Mouse (Mus musculus) hindbrain, postnatal 0 days (tissue): Measurements from ENCODE around the gene Tmf1. TPM values are rescaled to one million over a fixed set of nuclear protein-coding genes. Genes with fewer than 3 reads are reported as not detected.

Source experiments
- ATAC-seq: fragments of 200-750 bp; cut with Nextera tagmentation; 2 replicates; pipeline ENCODE4 v1.8.0; 2017; ENCODE audit warnings: mild to moderate bottlenecking, moderate TSS enrichment, moderate library complexity
- DNase-seq: peaks from one replicate; pipeline ENCODE4 v3.0.0-alpha.2; 2015; ENCODE audit warnings: low spot score
- H3K27ac ChIP-seq: fragments of 300-500 bp; sonication (generic); 2 replicates; pipeline ENCODE4 v1.5.1; 2014; ENCODE audit warnings: mild to moderate bottlenecking
- H3K27me3 ChIP-seq: fragments of 300-500 bp; sonication (generic); 2 replicates; pipeline ENCODE4 v1.6.1; 2014; ENCODE audit warnings: low read length, mixed read lengths; ENCODE audit not compliant: insufficient read depth
- H3K36me3 ChIP-seq: fragments of 300-500 bp; sonication (generic); 2 replicates; pipeline ENCODE4 v1.6.1; 2014; ENCODE audit warnings: low read length, mixed read lengths; ENCODE audit not compliant: insufficient read depth
- H3K4me1 ChIP-seq: fragments of 300-500 bp; sonication (generic); 2 replicates; pipeline ENCODE4 v1.6.1; 2014; ENCODE audit warnings: antibody characterized with exemption, low read length, mixed read lengths; ENCODE audit not compliant: insufficient read depth
- H3K4me2 ChIP-seq: fragments of 300-500 bp; sonication (generic); 2 replicates; pipeline ENCODE4 v1.6.1; 2014; ENCODE audit warnings: low read depth, mild to moderate bottlenecking, low read length, moderate library complexity, mixed read lengths
- H3K4me3 ChIP-seq: fragments of 300-500 bp; sonication (generic); 2 replicates; pipeline ENCODE4 v1.5.1; 2014; ENCODE audit warnings: low read length
- H3K9ac ChIP-seq: fragments of 300-500 bp; sonication (generic); replicated peaks from 2 replicates; pipeline ENCODE4 v1.6.1; 2014; ENCODE audit warnings: mild to moderate bottlenecking, low read length, moderate library complexity, mixed read lengths
- H3K9me3 ChIP-seq: fragments of 300-500 bp; sonication (generic); 2 replicates; pipeline ENCODE4 v1.6.1; 2016; ENCODE audit warnings: low read length, mixed read lengths
- CTCF ChIP-seq: IDR thresholded peaks from 2 replicates; pipeline ENCODE4 v1.5.1; 2016; ENCODE audit warnings: antibody characterized with exemption, control low read depth, low read depth
- WGBS: fragments of 180-500 bp; shearing (Covaris S2); extraction: QIAGEN DNeasy Blood & Tissue Kit; methylation state at CpG from one replicate; pipeline ENCODE4 v1.1.7; 2014; 5-methylcytosine and 5-hydroxymethylcytosine counted together
- polyA plus RNA-seq: library from polyadenylated mRNA; unstranded; fragments of >200 nt; fragmentation: Nextera tagmentation; extraction: Ambion mirVana; gene quantifications from 2 replicates; pipeline ENCODE4 v1.2.1, GENCODE M21; 2015
- total RNA-seq: library from RNA; depleted of rRNA; stranded (reverse); fragments of >200 nt; gene quantifications from 2 replicates; pipeline ENCODE4 v1.2.3, GENCODE M21; 2014

The Tmf1 gene
- total and polyA plus RNA-seq, 2 experiments from 2014 or later, result 15.9 to 50.8 TPM

DNA sequence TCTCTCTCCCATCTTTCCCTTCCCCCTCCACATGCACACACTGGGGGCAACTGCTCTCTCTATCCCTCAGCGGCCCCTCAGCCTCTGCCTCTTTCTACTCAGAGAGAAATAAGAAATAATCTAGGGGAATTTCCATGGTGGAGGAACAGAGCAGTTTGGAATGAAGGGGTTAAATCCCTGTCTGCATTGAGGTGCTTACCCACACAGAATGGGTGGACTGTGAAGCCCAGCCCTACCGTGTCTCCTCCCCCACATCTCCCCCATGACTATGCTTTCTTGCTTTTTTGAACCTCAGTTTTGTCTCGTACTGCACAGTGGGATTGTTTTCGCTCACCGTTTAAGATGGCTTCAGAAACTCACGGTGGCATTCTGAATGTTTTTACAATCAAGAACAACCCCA lies 43.4 kb upstream of the Tmf1 start:
- 49% methylated on average over 6 of the region's 6 CpGs for WGBS
- no peak overlapping the region for H3K9ac ChIP-seq
- no peak overlapping the region for H3K27ac ChIP-seq
- H3K4me2 ChIP-seq, result no peak overlapping the region
- H3K4me3 ChIP-seq, result no peak overlapping the region
- no peak for TF ChIP-seq CTCF
- ATAC-seq (no peak), DNase-seq (no peak)
- H3K36me3 ChIP-seq, result no peaks in the 10 kb centered on the region
- no peaks in the 10 kb centered on the region for H3K9me3 ChIP-seq
- H3K27me3 ChIP-seq, result no peaks in the 10 kb centered on the region
- no peaks in the 10 kb centered on the region for H3K4me1 ChIP-seq

- no peak overlapping the region for H3K4me2 ChIP-seq
- no peak for ATAC-seq
These were observed 42.5 kb upstream of the Tmf1 start for GRCm38 (mm10) chr6:97221205-97222025.

GRCm38 (mm10) chr6:97220672-97221071 lies 41.8 kb upstream of the Tmf1 start:
- WGBS, result 87% methylated on average over 2 of the region's 5 CpGs
- H3K4me3 ChIP-seq, result no peak overlapping the region
- no peak overlapping the region for H3K27ac ChIP-seq
- TF ChIP-seq CTCF, result no peak
- no peak overlapping the region for H3K9ac ChIP-seq
- H3K9me3 ChIP-seq, result no peaks in the 10 kb centered on the region
- ATAC-seq (no peak), DNase-seq (no peak)
- no peaks in the 10 kb centered on the region for H3K27me3 ChIP-seq
- no peak overlapping the region for H3K4me2 ChIP-seq
- H3K4me1 ChIP-seq, result no peaks in the 10 kb centered on the region
- no peaks in the 10 kb centered on the region for H3K36me3 ChIP-seq

More at GRCm38 (mm10) chr6:97221205-97222025, 42.5 kb upstream of the Tmf1 start:
- DNase-seq, result peak; percentile 18
- H3K9me3 ChIP-seq, result no peaks in the 10 kb centered on the region
- no peak overlapping the region for H3K4me3 ChIP-seq
- TF ChIP-seq CTCF, result no peak
- H3K36me3 ChIP-seq, result no peaks in the 10 kb centered on the region
- 0 out of 2 replicates have a peak overlapping the region, but pooled peaks have one; percentile 20 for H3K27ac ChIP-seq
- WGBS, result 54% methylated on average over 15 of the region's 15 CpGs
- no peaks in the 10 kb centered on the region for H3K4me1 ChIP-seq
- no peak overlapping the region for H3K9ac ChIP-seq
- H3K27me3 ChIP-seq, result no peaks in the 10 kb centered on the region

DNA sequence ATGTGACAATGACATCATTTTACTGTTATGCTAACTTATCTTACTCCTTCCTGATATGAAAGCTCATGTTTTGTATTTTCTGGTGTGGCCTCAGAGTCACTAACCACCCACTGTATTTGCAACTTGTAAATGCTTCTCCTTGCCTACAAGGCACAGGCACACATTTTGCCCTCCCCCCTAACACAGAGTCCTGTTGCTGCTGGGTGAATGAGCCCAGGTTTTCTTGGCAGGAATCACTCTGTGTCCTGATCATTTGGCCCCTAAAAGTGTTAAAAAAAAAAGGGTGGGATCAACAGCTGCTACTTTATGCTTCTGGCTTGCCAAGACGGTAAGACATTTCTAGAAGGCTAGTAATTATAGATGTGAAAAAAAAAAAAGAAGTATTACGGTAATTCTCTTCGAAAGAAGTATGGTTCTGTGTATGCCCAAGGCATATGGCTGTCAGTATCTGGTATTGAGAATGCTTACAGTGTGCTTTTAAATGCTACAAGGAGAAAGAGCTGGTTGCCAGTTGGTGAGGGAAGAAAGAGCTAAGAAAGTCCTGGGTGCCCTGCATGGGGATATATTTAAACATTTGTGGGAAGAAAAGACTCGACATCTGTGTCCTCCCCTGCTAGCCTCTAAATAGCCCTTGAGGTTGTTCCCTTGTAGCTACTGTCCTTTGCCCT lies 37.4 kb upstream of the Tmf1 start:
- Histone ChIP-seq H3K4me2 (no peak overlapping the region), H3K9ac (no peak overlapping the region), H3K27ac (no peak overlapping the region), H3K4me3 (no peak overlapping the region), H3K27me3 (no peaks in the 10 kb centered on the region), H3K36me3 (no peaks in the 10 kb centered on the region), H3K9me3 (no peaks in the 10 kb centered on the region), H3K4me1 (peaks cover 5% of the 10 kb centered on the region; the same call in 1 of the 2 replicates)
- ATAC-seq (no peak), DNase-seq (no peak)
- no peak for TF ChIP-seq CTCF
- WGBS, result 60% methylated on average over 4 of the region's 4 CpGs

DNA sequence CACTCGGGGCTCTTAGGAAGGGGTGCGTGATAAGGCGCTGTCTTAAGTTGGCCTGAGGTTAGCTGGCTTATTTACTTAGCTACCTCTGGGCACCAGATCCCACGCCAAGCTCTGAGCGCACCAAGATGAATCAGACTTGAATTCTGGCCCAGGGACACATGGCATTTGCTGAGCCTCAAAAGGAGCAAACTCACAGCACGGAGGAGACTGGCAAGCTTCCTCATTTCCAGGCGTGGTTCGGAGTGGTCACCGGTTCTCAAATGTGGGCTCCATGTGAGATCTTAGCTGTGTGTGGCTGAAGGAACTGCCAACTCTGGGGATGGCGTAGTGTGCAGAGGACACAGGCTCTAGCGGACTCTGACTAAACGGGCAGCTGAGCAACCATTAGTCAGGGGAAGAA lies 33.1 kb upstream of the Tmf1 start:
- DNase-seq, result peak; percentile 36
- H3K27me3 ChIP-seq, result no peaks in the 10 kb centered on the region
- peak overlapping the region; percentile 54; the same call in 1 of the 2 replicates for H3K27ac ChIP-seq
- no peak for TF ChIP-seq CTCF
- no peaks in the 10 kb centered on the region for H3K9me3 ChIP-seq
- H3K4me1 ChIP-seq, result peaks cover 5% of the 10 kb centered on the region; the same call in 1 of the 2 replicates
- WGBS, result 36% methylated on average over 12 of the region's 12 CpGs
- H3K4me3 ChIP-seq, result peak overlapping the region; percentile 74
- peak overlapping the region; percentile 38; the same call in 1 of the 2 replicates for H3K9ac ChIP-seq
- 0 out of 2 replicates have a peak, but pooled peaks have one; percentile 12 for ATAC-seq
- H3K36me3 ChIP-seq, result no peaks in the 10 kb centered on the region
- peak overlapping the region; percentile 89 for H3K4me2 ChIP-seq

GRCm38 (mm10) chr6:97210962-97211601 lies 32.2 kb upstream of the Tmf1 start:
- WGBS, result 2% methylated on average over 22 of the region's 22 CpGs
- no peak for TF ChIP-seq CTCF
- H3K4me2 ChIP-seq, result peak overlapping the region; percentile 89
- H3K36me3 ChIP-seq, result no peaks in the 10 kb centered on the region
- ATAC-seq, result peak; percentile 60
- H3K9me3 ChIP-seq, result no peaks in the 10 kb centered on the region
- peak overlapping the region; percentile 74 for H3K4me3 ChIP-seq
- DNase-seq, result peak; percentile 19
- H3K4me1 ChIP-seq, result peaks cover 5% of the 10 kb centered on the region; the same call in 1 of the 2 replicates
- H3K9ac ChIP-seq, result peak overlapping the region; percentile 64
- H3K27ac ChIP-seq, result peak overlapping the region; percentile 54
- H3K27me3 ChIP-seq, result no peaks in the 10 kb centered on the region
